Mouse (Mus musculus) right cerebral cortex, postnatal 36 days (tissue): ENCODE data around the gene Slc25a21.

Experiments
- DNase-seq, 2 experiments: peaks; one replicate each; pipeline ENCODE4 v3.0.0; 2022; ENCODE audit warnings: low spot score in 2 of 2, mixed read lengths in 1 of 2

Gene Slc25a21

DNA sequence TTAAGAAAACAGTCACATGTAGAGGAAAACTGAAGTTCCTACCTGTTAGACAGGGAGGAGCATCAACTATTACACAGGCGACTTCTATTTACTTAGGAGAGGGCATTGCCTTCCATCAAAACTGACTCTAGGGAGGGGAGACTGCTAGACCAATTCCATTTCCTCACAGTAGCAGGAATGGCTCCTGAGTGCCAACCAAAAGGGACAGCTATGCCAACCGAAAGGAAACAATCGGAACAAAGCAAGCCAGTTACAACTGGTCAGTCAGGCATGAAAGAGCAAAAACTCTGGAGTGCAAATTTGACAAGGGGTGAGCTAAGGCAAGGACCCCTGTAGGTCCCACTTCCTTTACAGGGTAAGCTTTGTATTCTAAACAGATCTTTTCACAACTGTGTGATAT, 319.5 kb downstream of the Slc25a21 start:
- no peak for DNase-seq

DNA sequence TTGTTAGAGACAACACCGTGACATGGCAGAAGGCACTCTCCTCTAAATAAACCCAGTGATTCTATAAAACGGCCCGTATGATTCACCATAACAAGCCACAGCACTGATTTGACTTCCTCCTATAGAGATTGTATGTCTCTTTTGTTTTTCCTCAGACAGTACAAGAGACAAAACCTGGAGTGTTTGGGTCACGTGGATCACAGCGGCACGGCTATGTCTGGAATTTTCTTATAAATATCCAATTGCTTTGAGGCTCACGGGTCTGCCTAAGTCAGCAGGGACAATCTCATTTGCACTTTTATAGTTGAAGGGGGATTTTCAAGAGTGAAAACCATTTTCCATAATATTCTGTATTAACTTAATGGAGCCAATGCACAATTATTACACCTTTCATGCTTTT, 320.7 kb downstream of the Slc25a21 start:
- no peak for DNase-seq

DNA sequence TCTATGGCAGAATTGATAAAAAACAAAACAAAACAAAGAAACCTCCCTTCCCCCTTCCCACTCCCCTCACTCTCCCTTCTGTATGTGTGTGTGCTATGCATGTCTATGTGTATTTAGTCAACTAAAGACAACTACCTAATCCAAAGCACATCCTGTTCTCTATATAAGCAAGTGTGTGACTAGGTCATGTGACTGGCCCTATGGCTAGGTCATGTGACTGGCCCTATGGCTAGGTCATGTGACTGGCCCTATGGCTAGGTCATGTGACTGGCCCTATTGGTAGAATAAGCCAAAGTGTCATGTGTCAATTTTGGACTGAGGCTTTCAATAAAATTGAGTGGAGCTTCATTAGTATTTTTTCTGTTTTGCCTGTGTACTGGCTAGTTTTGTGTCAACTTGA, 324.1 kb downstream of the Slc25a21 start:
- no peak for DNase-seq

GRCm38 (mm10) chr12:56870569-56870968, 326.7 kb downstream of the Slc25a21 start:
- DNase-seq = no peak

- no peak for DNase-seq
Measured at GRCm38 (mm10) chr12:56863873-56864562, 333.3 kb downstream of the Slc25a21 start.

DNA sequence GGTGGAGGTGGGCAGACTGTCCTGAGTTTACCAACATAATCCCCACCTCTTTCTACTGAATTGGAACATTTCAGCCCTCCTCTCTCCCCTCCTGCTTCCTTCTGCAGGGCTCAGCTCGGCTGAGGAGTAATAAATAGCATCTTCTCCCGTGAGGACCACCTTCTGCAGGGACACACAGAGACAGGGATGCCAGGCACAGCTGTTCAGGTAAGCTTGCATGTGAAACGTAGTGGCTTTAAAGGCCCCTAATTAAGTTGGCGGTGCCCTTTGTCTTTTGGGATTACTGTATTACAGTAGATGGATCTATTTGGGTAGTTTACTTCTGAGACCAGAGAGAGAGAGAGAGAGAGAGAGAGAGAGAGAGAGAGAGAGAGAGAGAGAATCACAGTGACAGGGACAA, 344.6 kb downstream of the Slc25a21 start:
- DNase-seq = no peak

GRCm38 (mm10) chr12:56851464-56851863, 345.8 kb downstream of the Slc25a21 start:
- DNase-seq = no peak

DNA sequence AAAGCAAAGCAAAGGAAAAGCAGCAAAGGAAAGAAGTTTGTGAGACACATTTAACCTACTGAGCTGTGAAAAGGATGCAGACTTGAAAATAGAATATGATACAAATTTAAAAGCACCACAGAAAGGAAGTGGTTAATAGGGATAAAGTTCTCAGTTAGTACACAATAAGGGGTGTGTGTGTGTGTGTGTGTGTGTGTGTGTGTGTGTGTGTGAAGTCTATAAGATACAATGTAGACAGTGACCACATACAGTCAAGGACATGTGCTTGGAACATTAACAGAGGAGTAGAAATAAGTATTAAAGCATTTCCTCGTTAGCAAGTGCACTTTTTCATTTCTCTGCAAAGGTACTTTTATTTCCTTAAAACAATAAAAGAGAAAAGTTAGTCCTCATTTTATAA, 367.3 kb downstream of the Slc25a21 start:
- no peak for DNase-seq

GRCm38 (mm10) chr12:56829455-56829883, 367.8 kb downstream of the Slc25a21 start:
- DNase-seq = no peak

DNA sequence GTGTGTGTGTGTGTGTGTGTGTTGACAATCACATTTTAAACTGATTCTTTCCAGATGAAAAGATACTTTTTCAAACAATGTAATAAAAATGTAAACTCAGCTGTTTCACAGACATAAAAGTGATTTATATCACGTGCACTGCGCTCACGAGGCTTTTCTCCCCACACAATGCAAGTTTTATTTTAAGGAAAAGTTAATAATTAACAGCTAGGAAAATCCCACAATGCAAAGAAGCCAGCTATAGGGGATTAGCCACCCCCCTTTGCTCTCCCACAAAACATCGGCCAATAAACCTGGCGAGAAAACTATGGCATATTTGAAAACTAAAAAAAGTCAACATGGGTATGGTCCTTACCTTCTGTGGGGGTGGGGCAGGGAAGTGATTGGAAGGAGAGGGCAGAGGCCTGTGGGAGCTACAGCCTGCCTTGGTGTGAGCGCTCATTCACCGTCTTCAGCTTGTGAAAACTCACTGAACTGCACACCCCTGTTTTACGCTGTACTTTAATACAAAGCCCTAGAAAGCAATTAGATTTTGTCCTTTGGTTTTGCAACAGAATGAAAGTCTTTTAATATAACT, 369.4 kb downstream of the Slc25a21 start:
- no peak for DNase-seq

DNA sequence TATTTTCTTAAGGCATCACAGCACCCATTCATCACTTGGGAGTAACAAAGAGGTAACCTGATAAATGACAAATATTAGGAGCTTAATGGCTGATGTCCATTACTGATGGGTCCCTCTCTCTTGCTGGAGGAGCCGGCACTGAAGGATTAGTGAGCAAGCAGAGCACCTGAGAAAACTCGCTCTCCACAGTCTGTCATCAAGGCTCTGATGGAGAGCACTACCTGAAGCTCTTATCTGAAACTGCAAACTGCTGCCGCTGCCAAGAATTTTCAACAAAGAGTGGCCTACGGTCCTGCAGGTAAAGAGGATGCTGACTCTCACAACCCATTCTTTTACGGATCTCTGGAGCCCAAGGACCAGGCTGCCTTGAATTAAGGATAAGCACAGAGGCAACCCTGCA, 372.6 kb downstream of the Slc25a21 start:
- DNase-seq = no peak

DNA sequence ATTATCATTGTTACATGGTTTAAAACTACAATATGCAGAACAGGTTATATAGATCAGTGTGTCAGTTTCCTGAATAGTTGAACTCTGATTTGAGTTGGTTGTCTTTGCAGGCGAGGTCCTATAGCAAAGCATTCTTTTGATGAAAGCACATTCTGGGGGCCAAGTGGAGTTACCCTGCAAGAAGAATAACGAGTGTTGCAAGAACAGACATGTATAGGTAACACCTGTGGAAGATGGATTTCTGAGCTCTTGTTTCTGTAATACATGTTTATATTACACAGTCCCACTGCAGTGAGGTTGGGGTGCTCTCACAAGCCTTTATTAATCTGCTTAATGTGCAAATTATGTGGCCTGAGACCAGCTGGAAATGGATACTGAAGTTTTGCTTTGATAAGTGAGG, 375.1 kb downstream of the Slc25a21 start:
- DNase-seq = no peak

DNA sequence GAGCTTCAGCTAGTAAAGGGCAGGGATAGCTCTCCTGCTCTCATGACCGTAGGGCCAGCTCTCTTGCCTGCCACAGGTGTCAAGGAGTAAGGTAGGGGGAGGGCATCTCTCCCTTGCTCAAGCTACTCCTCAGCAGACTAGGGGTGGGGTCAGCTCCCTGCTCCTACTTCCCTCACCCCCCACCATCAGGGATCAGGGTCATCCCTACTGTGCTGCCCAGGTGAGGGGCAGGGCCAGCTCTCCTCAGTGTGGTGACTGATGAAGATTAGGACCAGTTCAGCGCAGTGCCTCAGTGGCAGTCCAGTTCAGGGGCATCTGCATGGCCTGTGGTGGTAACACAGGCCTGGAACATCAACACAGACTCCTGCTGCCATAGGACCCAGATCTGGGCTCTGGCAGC, 376.7 kb downstream of the Slc25a21 start:
- no peak for DNase-seq

DNA sequence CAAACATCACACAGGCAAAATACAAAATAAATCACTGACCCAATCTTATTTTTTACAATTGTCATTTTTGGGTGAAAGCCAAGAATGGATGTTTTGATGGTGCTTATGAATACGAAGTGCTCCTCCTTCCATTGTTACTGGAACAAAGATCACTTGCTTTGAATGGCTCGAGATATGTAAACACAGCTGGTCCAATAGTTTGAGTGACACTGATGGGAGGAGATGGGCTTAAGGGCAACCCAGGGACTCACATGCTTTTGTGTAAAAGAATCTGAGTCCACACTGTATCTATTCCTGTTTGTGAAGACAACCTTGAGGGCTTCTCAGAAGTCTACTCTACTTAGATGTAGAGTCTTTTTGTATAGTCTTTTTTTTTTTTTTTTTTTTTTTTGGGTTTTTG, 389.8 kb downstream of the Slc25a21 start:
- DNase-seq = no peak

- DNase-seq = no peak
Measured at GRCm38 (mm10) chr12:56807078-56807477, 390.2 kb downstream of the Slc25a21 start.

DNA sequence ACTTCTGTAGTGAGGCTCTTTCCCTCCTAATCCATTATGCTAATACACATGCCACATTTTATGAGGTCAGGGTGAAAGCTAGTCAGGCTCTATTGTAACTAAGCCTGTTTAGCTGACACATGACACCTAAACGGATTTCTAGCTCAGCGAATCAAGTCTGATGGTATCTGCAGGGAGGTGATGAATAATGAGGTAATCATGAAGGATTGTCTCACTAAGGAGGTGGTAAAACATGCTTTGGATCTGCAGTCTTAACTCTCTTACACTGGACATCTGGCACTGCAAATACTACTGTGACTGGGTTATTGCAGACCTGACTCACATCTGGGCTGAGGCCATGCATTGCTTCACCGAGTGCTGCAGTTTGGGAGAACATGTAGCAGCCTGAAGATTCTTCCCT, 392.8 kb downstream of the Slc25a21 start:
- DNase-seq = no peak

GRCm38 (mm10) chr12:56798641-56799415, 398.4 kb downstream of the Slc25a21 start:
- no peak for DNase-seq

DNA sequence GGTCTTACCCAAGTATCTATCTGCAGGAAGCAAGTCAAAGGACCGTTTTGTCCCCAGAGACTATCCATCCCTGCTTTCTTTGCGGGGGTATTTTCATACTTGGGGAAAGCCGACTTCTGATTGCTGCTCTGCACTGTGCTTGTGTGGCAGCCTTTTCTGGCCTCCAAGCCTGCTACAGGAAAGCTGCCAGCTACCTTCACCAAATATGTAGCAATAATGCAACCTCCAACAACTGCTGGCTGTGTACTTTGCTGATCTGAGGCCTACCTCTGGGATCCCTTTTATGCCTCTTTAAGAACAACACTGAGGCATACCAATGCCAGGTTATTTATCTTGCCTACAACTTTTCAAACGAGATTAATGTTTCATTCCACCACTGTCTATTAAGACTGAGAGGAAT, 408.0 kb downstream of the Slc25a21 start:
- DNase-seq = no peak

DNA sequence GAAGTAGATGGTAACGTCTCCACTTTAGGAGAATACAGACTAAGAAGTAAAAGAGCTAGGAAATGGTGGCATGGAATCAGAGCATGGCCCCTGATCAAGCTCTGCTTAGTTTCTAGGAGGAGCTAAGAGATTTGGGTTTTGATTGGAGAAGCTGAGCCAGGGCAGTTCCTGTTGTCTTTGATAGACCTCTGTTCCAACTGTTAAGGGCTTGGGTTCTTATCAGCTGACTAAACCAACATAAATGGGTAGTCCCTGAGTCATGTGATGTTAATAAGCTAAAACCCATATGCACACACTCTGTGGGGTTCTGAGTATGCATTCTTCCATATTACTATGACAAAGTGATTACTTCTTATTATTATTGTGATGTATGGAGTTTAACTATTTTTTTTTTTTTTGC, 412.0 kb downstream of the Slc25a21 start:
- DNase-seq = no peak

- DNase-seq = no peak
Measured at GRCm38 (mm10) chr12:56781196-56781595, 416.1 kb downstream of the Slc25a21 start.

GRCm38 (mm10) chr12:56779621-56780020, 417.7 kb downstream of the Slc25a21 start:
- no peak for DNase-seq

- DNase-seq = no peak
Measured at GRCm38 (mm10) chr12:56773941-56774340, 423.3 kb downstream of the Slc25a21 start.

DNA sequence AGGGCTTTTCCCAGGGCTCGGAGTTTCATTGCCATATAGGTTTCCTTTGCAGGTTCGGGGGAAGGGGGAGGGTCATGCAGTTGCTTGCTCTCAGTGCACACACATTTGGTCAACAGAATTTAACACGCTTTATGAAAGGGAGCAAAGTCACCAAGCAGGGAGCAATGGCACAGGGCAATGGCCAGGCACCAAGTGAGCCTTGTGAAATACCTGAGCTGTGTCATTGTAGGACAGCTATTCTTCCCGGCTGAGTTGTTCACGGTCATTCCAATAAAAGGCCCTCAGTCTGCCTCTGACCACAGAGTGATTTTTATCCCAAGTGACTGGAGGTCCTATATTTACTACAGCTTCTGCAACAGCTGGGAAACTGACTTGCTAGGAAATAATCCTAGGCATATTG, 427.9 kb downstream of the Slc25a21 start:
- no peak for DNase-seq
